Mouse (Mus musculus) splenic B cell, adult 2 months (primary cell): Measurements from ENCODE around the gene Trmt2a.
"Not testable (repeated sequence)": the region's sequence is repeated elsewhere in the genome, so short reads cannot be mapped to it uniquely, and the experiment has no call there.

Experiments
- DNase-seq: peaks from one replicate; pipeline ENCODE4 v3.0.0-alpha.2; 2011; ENCODE audit warnings: low read depth, low spot score
- H3K27me3 ChIP-seq: 2 replicates; pipeline ENCODE4 v1.6.1; 2012; ENCODE audit warnings: mild to moderate bottlenecking, low read length, moderate library complexity, mixed read lengths; ENCODE audit not compliant: control insufficient read depth, poor library complexity, insufficient read depth, severe bottlenecking
- H3K36me3 ChIP-seq: 2 replicates; pipeline ENCODE4 v1.6.1; 2012; ENCODE audit warnings: mild to moderate bottlenecking, low read length, moderate library complexity, mixed read lengths; ENCODE audit not compliant: control insufficient read depth, poor library complexity, insufficient read depth, severe bottlenecking

Trmt2a gene

GRCm38 (mm10) chr16:18247521-18248399 lies 719 bp upstream of the Trmt2a start:
- H3K27me3 ChIP-seq = no peaks in the 10 kb centered on the region
- DNase-seq = no peak
- peaks cover 8% of the 10 kb centered on the region for H3K36me3 ChIP-seq

- Histone ChIP-seq H3K27me3 (no peaks in the 10 kb centered on the region), H3K36me3 (peaks cover 8% of the 10 kb centered on the region)
- peak; percentile 79 for DNase-seq
These were observed 987 bp downstream of the Trmt2a start for GRCm38 (mm10) chr16:18249364-18249967.

- Histone ChIP-seq H3K27me3 (no peaks in the 10 kb centered on the region), H3K36me3 (peaks cover 7% of the 10 kb centered on the region)
- DNase-seq = no peak
These were observed 1.8 kb downstream of the Trmt2a start for GRCm38 (mm10) chr16:18250231-18250630.

- Histone ChIP-seq H3K36me3 (peaks cover 10% of the 10 kb centered on the region), H3K27me3 (no peaks in the 10 kb centered on the region)
- DNase-seq = no peak
These were observed 2.6 kb downstream of the Trmt2a start for GRCm38 (mm10) chr16:18250828-18251790.

GRCm38 (mm10) chr16:18252736-18253135 lies 4.3 kb downstream of the Trmt2a start:
- Histone ChIP-seq H3K27me3 (no peaks in the 10 kb centered on the region), H3K36me3 (peaks cover 21% of the 10 kb centered on the region)
- DNase-seq = no peak

GRCm38 (mm10) chr16:18253866-18254265 lies 5.4 kb downstream of the Trmt2a start:
- DNase-seq = no peak
- peaks cover 25% of the 10 kb centered on the region for H3K36me3 ChIP-seq

GRCm38 (mm10) chr16:18258221-18258620 lies 9.7 kb downstream of the Trmt2a start, which contains the start of gene Gm49776:
Gm49776 (minus strand) TSS chr16:18258321.
- no peaks in the 10 kb centered on the region for H3K27me3 ChIP-seq
- H3K36me3 ChIP-seq = peaks cover 25% of the 10 kb centered on the region
- no peak for DNase-seq

More at GRCm38 (mm10) chr16:18253866-18254265, 5.4 kb downstream of the Trmt2a start:
- H3K27me3 ChIP-seq = no peaks in the 10 kb centered on the region

- H3K36me3 ChIP-seq = 0 out of 2 replicates have a peak, but pooled peaks cover 7% of the 10 kb centered on the region
- DNase-seq = no peak
- H3K27me3 ChIP-seq = no peaks in the 10 kb centered on the region
These were observed 16.5 kb downstream of the Trmt2a start for GRCm38 (mm10) chr16:18265024-18265423.

- DNase-seq = peak; percentile 49
- Histone ChIP-seq H3K36me3 (peaks cover 10% of the 10 kb centered on the region; the same call in 1 of the 2 replicates), H3K27me3 (no peaks in the 10 kb centered on the region)
These were observed 19.7 kb downstream of the Trmt2a start for GRCm38 (mm10) chr16:18268182-18268581.

GRCm38 (mm10) chr16:18275166-18275565 lies 26.7 kb downstream of the Trmt2a start:
- no peaks in the 10 kb centered on the region for H3K27me3 ChIP-seq
- H3K36me3 ChIP-seq = peaks cover 20% of the 10 kb centered on the region
- no peak for DNase-seq

- Histone ChIP-seq H3K36me3 (peaks cover 8% of the 10 kb centered on the region), H3K27me3 (no peaks in the 10 kb centered on the region; the same call in 1 of the 2 replicates)
- DNase-seq = peak; percentile 6
These were observed 39.7 kb downstream of the Trmt2a start for GRCm38 (mm10) chr16:18288166-18288565.

- Histone ChIP-seq H3K36me3 (peaks cover 5% of the 10 kb centered on the region), H3K27me3 (no peaks in the 10 kb centered on the region)
- DNase-seq = no peak
These were observed 40.1 kb downstream of the Trmt2a start for GRCm38 (mm10) chr16:18288581-18289061.

GRCm38 (mm10) chr16:18289067-18289588 lies 40.6 kb downstream of the Trmt2a start, which contains the start of gene Dgcr8:
Dgcr8 (minus strand) TSS chr16:18289246.
- DNase-seq = peak; percentile 96
- Histone ChIP-seq H3K27me3 (no peaks in the 10 kb centered on the region), H3K36me3 (peaks cover under 1% of the 10 kb centered on the region)

GRCm38 (mm10) chr16:18289614-18290013 lies 41.1 kb downstream of the Trmt2a start:
- H3K36me3 ChIP-seq, H3K27me3 ChIP-seq, DNase-seq: not testable (repeated sequence)
